Mouse (Mus musculus) midbrain, embryonic 14.5 days (tissue): Measurements from ENCODE around the gene Atg4c. TPM values are rescaled to one million over a fixed set of nuclear protein-coding genes. Genes with fewer than 3 reads are reported as not detected.

Experiments used
- ATAC-seq: fragments of 200-750 bp; cut with Nextera tagmentation; 2 replicates; pipeline ENCODE4 v1.8.0; 2017; ENCODE audit warnings: moderate number of reproducible peaks, moderate library complexity; ENCODE audit not compliant: low FRiP score, low TSS enrichment
- DNase-seq: peaks from one replicate; pipeline ENCODE4 v3.0.0-alpha.2; 2015
- H3K27ac ChIP-seq: fragments of 300-500 bp; sonication (generic); replicated peaks from 2 replicates; pipeline ENCODE4 v1.5.1; 2014; ENCODE audit warnings: mild to moderate bottlenecking, low read depth, low read length, moderate library complexity
- H3K27me3 ChIP-seq: fragments of 300-500 bp; sonication (generic); 2 replicates; pipeline ENCODE4 v1.6.1; 2014; ENCODE audit warnings: low read length, control low read depth, mixed read lengths; ENCODE audit not compliant: control insufficient read depth, insufficient read depth
- H3K36me3 ChIP-seq: fragments of 300-500 bp; sonication (generic); 2 replicates; pipeline ENCODE4 v1.6.1; 2014; ENCODE audit warnings: low read length, control low read depth; ENCODE audit not compliant: control insufficient read depth, insufficient read depth
- H3K4me1 ChIP-seq: fragments of 300-500 bp; sonication (generic); 2 replicates; pipeline ENCODE4 v1.6.1; 2014; ENCODE audit warnings: mild to moderate bottlenecking, antibody characterized with exemption, low read length, control low read depth; ENCODE audit not compliant: control insufficient read depth, insufficient read depth
- H3K4me2 ChIP-seq: fragments of 300-500 bp; sonication (generic); 2 replicates; pipeline ENCODE4 v1.6.1; 2014; ENCODE audit warnings: mild to moderate bottlenecking, low read length, moderate library complexity
- H3K4me3 ChIP-seq: fragments of 300-500 bp; sonication (generic); replicated peaks from 2 replicates; pipeline ENCODE4 v1.5.1; 2014; ENCODE audit warnings: low read depth, low read length
- H3K9ac ChIP-seq: fragments of 300-500 bp; sonication (generic); replicated peaks from 2 replicates; pipeline ENCODE4 v1.6.1; 2014; ENCODE audit warnings: mild to moderate bottlenecking, low read length, moderate library complexity
- H3K9me3 ChIP-seq: fragments of 300-500 bp; sonication (generic); 2 replicates; pipeline ENCODE4 v1.6.1; 2016; ENCODE audit warnings: low read length, control low read depth, mixed read lengths; ENCODE audit not compliant: control insufficient read depth
- WGBS: fragments of 180-500 bp; shearing (Covaris S2); extraction: QIAGEN DNeasy Blood & Tissue Kit; methylation state at CpG from one replicate; pipeline ENCODE4 v1.1.7; 2014; 5-methylcytosine and 5-hydroxymethylcytosine counted together
- polyA plus RNA-seq: library from polyadenylated mRNA; unstranded; fragments of >200 nt; fragmentation: Nextera tagmentation; extraction: Ambion mirVana; gene quantifications from 2 replicates; pipeline ENCODE4 v1.2.1, GENCODE M21; 2014

Atg4c gene
- polyA plus RNA-seq, 1 experiment from 2014 or later: 17.8 TPM

DNA sequence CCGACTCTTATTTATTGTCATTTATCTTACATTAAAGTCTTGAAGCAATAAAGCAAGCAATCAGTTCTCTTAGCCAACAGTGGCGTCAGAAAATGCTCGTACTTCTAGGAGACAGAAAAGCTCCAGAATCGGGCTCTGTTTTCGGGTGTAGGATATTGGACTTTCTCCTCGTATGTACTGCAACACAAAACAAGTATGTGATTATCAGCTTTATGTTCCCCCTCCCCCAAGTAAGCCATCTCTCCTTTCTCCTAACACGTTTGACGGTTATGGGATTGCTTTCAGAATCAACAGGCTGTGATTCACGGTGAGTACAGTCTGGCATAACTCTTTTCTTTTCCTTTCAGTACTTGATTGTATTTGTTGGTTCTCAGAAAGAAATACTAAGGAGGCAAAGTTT is 30.7 kb upstream of the Atg4c start:
- Histone ChIP-seq H3K4me2 (no peak overlapping the region), H3K9ac (no peak overlapping the region), H3K9me3 (no peaks in the 10 kb centered on the region), H3K4me3 (no peak overlapping the region), H3K4me1 (0 out of 2 replicates have a peak, but pooled peaks cover 4% of the 10 kb centered on the region), H3K36me3 (no peaks in the 10 kb centered on the region), H3K27ac (no peak overlapping the region), H3K27me3 (no peaks in the 10 kb centered on the region)
- DNase-seq: no peak
- 43% methylated on average over 9 of the region's 9 CpGs for WGBS
- no peak for ATAC-seq

- ATAC-seq (no peak; the same call in 1 of the 2 replicates), DNase-seq (peak; percentile 52)
- WGBS: 9% methylated on average over 4 of the region's 4 CpGs
Measured at GRCm38 (mm10) chr4:99163547-99163946, 30.2 kb upstream of the Atg4c start.

GRCm38 (mm10) chr4:99168869-99169268 is 24.9 kb upstream of the Atg4c start:
- Histone ChIP-seq H3K36me3 (no peaks in the 10 kb centered on the region), H3K4me1 (no peaks in the 10 kb centered on the region), H3K9me3 (no peaks in the 10 kb centered on the region), H3K9ac (no peak overlapping the region), H3K4me3 (no peak overlapping the region), H3K4me2 (no peak overlapping the region), H3K27ac (no peak overlapping the region), H3K27me3 (no peaks in the 10 kb centered on the region)
- DNase-seq (no peak), ATAC-seq (no peak)
- 96% methylated on average over 5 of the region's 5 CpGs for WGBS

More at GRCm38 (mm10) chr4:99163547-99163946, 30.2 kb upstream of the Atg4c start:
- Histone ChIP-seq H3K9ac (0 out of 2 replicates have a peak overlapping the region, but pooled peaks have one; percentile 20), H3K4me2 (no peak overlapping the region), H3K4me3 (no peak overlapping the region), H3K27ac (no peak overlapping the region), H3K36me3 (no peaks in the 10 kb centered on the region), H3K27me3 (no peaks in the 10 kb centered on the region), H3K4me1 (0 out of 2 replicates have a peak, but pooled peaks cover 4% of the 10 kb centered on the region), H3K9me3 (no peaks in the 10 kb centered on the region)

- DNase-seq: no peak
- Histone ChIP-seq H3K27ac (no peak overlapping the region), H3K27me3 (no peaks in the 10 kb centered on the region), H3K4me3 (no peak overlapping the region), H3K9ac (no peak overlapping the region), H3K36me3 (no peaks in the 10 kb centered on the region), H3K4me1 (no peaks in the 10 kb centered on the region), H3K9me3 (no peaks in the 10 kb centered on the region), H3K4me2 (no peak overlapping the region)
- ATAC-seq: no peak
- WGBS: 91% methylated on average over 7 of the region's 7 CpGs
Measured at GRCm38 (mm10) chr4:99174265-99174664, 19.5 kb upstream of the Atg4c start.

- Histone ChIP-seq H3K9me3 (no peaks in the 10 kb centered on the region), H3K4me3 (no peak overlapping the region), H3K4me1 (no peaks in the 10 kb centered on the region), H3K9ac (no peak overlapping the region), H3K36me3 (no peaks in the 10 kb centered on the region), H3K4me2 (no peak overlapping the region), H3K27me3 (no peaks in the 10 kb centered on the region), H3K27ac (no peak overlapping the region)
- WGBS: 86% methylated on average over 7 of the region's 7 CpGs
- no peak for DNase-seq
- no peak for ATAC-seq
Measured at GRCm38 (mm10) chr4:99176841-99177240, 16.9 kb upstream of the Atg4c start.

DNA sequence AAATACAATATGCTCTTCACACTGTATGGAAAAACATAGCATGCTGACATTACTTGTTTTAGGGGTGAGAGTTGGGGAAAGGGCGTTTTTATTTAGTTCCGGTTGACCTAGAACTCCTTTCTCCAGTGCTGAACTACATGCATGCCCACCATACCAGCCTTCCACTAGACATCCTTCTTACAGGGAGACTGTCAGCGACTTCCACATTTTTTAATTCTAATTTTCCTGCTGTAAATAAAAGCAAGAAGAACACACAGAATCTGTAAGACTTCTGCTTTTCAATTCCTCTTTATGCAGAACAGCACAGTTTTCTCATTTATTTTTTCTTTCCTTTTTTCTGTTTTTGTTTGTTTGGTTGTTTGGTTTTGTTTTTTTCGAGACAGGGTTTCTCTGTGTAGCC is 16.5 kb upstream of the Atg4c start:
- H3K4me3 ChIP-seq: no peak overlapping the region
- no peaks in the 10 kb centered on the region for H3K9me3 ChIP-seq
- no peak overlapping the region for H3K4me2 ChIP-seq
- ATAC-seq (no peak), DNase-seq (no peak)
- WGBS: 86% methylated on average over 4 of the region's 4 CpGs
- no peaks in the 10 kb centered on the region for H3K36me3 ChIP-seq
- no peaks in the 10 kb centered on the region for H3K4me1 ChIP-seq
- no peak overlapping the region for H3K27ac ChIP-seq
- no peaks in the 10 kb centered on the region for H3K27me3 ChIP-seq
- no peak overlapping the region for H3K9ac ChIP-seq

GRCm38 (mm10) chr4:99178851-99179250 is 14.9 kb upstream of the Atg4c start:
- Histone ChIP-seq H3K27ac (no peak overlapping the region), H3K4me2 (no peak overlapping the region), H3K4me3 (no peak overlapping the region), H3K4me1 (no peaks in the 10 kb centered on the region), H3K36me3 (no peaks in the 10 kb centered on the region), H3K9me3 (no peaks in the 10 kb centered on the region), H3K9ac (no peak overlapping the region), H3K27me3 (no peaks in the 10 kb centered on the region)
- DNase-seq: no peak
- ATAC-seq: no peak
- WGBS: 70% methylated on average over 5 of the region's 5 CpGs

GRCm38 (mm10) chr4:99179446-99180120 is 14.2 kb upstream of the Atg4c start:
- Histone ChIP-seq H3K4me1 (no peaks in the 10 kb centered on the region), H3K27ac (no peak overlapping the region), H3K4me3 (no peak overlapping the region), H3K4me2 (no peak overlapping the region), H3K27me3 (no peaks in the 10 kb centered on the region), H3K9me3 (no peaks in the 10 kb centered on the region), H3K9ac (no peak overlapping the region), H3K36me3 (no peaks in the 10 kb centered on the region)
- 70% methylated on average over 21 of the region's 21 CpGs for WGBS
- ATAC-seq (peak; percentile 24; the same call in 1 of the 2 replicates), DNase-seq (no peak)

DNA sequence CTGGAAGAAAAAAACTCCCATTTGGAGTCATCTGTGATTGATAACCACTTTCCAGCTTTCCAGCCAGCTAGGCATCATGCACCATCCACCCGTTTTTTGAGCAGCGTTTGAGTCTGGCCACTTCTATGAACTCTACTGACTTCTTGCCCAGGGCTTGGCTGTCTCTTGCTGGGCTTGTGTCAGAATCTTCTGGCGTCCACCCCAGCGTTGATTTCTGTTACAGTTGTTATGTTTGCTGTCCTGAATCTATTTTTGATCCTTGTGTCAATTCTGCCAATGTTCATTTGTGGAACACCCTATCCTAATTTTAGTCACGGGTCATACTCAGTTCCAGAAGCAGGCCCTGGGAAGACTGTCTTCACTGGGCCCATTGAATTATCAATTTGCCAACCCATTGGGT is 12.8 kb upstream of the Atg4c start:
- H3K4me2 ChIP-seq: no peak overlapping the region
- no peaks in the 10 kb centered on the region for H3K9me3 ChIP-seq
- no peaks in the 10 kb centered on the region for H3K36me3 ChIP-seq
- WGBS: 84% methylated on average over 5 of the region's 5 CpGs
- no peak overlapping the region for H3K27ac ChIP-seq
- DNase-seq: no peak
- H3K4me1 ChIP-seq: no peaks in the 10 kb centered on the region
- no peak overlapping the region for H3K4me3 ChIP-seq
- no peak for ATAC-seq
- H3K27me3 ChIP-seq: no peaks in the 10 kb centered on the region
- no peak overlapping the region for H3K9ac ChIP-seq
